Mouse (Mus musculus): ENCODE data around the gene Mrnip. TPM values are rescaled to one million over a fixed set of nuclear protein-coding genes. Genes with fewer than 3 reads are reported as not detected.

Gene Mrnip
- total RNA-seq, 2 experiments from 2014 or later, result 7.4 to 10.9 TPM

DNA sequence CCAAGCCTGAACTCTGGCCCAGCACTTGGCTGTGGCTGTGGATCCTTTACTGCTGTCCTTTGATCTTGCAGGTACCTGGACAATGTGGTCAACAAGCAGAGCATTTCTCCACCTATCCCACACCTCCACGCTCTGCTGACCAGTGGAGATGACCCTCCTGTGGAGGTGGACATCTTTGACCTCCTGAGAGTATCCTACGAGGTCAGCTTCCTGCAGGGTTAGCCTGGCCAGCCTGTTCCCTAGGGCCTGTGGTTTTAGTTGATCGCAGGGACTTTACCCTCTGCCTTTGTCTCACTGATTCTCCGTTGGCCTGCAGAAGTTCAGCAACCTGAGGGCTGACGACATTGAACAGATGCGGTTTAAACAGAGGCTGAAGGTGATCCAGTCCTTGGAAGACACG, 15.9 kb upstream of the Mrnip start:
- no peak for DNase-seq

DNA sequence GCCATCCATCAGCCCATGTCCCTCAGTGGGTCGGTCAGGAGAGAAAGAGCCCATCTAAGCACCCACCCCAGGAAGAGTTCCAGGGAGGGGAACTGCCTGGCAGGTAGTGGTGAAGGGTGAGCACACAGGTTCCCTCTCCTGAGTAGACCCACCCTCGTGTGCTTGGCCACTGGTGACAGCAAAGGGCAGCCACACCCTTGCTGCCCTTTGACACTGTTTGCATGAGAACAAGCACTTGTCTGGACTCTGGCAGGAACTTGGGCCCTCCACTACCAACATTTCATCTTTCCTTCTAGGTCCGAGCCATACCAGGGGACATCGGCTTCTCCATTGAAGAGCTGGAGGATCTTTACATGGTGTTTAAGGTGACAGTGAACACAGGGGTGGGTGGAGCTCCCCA, 14.9 kb upstream of the Mrnip start:
- DNase-seq, result no peak

DNA sequence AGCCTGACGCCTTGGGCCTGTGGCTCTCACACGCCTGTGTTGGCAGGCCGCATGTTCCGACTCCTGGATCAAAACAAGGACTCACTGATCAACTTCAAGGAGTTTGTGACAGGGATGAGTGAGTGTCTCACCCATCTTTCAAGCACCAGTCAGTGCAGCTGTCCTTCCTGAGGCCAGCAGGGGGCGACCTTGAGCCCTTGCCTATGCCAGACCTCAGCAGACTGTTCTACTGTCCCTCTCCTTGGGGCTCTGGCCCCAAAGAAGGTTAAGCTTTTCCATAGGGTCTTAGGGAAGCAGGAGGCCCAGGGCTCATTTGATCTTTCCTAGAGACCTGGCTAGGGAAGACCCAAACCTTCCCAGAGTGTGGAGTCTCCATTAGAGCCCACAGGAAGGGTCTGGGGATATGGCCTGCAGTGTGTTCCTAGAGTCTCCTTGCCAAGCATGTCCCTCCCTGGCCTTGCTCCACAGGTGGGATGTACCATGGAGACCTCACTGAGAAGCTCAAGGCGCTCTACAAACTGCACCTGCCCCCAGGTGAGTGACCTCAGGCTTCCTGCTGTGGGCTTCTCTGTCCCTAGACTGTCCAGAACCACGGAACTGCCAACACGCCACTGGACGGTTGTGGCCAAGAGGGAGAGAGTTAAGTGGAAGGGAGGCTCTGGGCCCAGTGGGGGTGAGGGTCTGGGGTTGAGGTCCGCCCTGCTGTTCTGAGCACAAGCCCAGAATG, 12.5 kb upstream of the Mrnip start:
- peak; percentile 74 to 85 for DNase-seq

DNA sequence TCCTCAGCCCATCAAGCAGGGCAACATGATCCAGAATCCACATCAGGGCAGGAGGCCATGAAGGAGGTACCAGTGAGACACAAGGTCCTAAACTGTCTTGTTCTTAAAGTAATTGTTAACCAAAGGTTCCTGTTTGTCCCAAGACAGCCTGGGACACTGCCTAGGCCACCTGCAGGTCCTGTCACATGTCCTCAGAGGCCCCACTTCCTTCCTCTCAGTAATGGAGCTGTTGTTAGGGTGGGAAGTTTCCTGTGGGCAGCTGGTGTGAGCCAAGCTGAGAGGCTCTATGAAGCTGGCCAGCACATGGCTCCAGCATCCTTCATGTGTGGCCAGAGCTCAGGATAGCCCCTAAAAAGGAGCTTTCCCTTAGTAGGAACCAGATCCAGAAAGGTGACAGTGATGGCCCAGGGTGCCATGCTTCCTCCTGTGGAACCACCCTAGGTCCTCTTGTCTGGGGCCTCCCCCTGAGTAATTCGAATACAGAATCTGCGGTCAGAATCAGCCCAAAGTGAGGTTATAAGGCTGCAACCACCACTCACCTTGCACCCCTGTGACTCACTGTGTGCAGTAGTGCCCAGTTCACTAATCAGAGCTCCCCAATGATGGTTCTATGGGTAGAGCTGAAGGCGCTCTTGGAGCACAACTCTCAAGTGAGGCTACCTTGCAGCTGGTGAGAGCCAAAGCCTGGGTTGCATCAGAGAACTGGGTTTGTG, 11.8 kb upstream of the Mrnip start:
- no peak for DNase-seq

DNA sequence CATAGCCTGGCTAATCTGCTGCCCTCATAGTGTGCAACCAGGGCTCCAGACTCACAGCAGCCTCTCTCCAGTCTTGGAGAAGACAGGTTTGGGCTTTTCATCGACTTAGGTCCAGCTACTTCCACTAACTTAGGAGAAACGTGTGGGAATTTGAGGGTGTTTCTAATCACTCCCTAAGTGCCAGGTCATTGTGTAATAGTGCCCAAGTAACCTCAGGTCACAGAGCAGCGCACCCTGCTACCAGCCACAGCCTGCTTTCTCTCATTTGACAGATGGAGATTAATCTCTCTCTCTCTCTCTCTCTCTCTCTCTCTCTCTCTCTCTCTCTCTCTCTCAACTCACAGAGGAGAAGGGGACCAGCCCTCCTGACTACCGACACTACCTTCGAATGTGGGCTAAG, 5.9 kb upstream of the Mrnip start:
- DNase-seq, result no peak

DNA sequence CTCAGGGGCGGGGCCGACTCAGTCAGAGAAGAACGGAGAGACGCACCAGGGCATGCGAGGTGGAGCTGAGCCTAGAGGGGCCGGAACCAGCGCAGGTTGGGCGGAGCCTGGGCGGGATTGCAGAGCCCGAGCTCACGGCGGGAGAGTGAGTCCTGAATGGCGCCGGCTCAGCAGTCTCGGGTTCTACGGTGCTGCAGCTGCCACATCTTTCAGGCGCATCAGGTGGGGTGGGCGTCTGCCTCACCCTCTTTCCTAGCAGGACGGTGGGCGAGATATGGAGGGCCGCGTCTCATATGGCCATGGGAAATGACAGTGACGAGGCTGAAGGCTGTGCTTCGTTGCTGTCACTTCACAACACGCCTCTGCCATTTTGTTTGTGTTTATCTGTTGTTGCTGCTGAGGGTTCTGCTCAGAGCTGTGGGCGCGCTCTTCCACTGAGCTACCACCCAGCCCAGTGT, 515 bp downstream of the Mrnip start:
- DNase-seq, result peak; percentile 99 to 100

DNA sequence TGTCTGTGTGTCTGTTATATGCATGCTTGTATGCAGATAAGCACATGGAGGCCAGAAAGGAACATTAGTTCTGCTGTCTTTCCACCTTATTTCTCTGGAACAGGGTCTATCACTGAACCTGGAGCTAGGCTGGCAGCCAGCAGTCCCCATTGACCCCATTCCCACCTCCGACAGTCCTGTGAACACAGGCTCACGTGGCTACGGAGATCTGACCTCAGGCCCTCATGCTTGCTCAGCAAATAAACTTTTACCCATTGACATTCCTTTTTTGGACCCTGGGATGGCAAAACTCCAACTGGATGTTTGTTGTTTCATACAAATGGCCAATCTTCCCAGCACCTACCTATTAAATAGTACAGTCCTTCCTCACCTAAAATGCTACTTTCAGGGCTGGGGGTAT, 2.1 kb downstream of the Mrnip start:
- no peak for DNase-seq

DNA sequence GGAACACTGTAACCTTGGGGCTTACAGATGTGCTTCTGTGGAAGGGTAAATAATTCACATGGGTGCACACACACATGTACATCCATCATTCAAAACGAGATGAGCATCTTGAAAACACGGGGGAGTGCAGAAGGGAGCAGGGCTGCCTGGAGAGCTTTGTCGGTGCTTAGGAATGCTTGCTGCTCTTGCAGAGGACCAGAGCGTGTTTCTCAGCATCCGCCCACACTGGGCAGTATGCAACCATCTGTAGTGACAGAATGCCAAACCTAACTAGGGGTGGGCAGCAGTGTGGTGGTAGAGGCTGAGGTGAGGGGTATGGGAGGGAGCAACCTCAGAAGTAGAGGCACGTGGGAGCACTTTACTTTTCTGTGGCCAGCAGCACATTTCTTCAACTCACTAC, 2.9 kb downstream of the Mrnip start:
- no peak for DNase-seq

DNA sequence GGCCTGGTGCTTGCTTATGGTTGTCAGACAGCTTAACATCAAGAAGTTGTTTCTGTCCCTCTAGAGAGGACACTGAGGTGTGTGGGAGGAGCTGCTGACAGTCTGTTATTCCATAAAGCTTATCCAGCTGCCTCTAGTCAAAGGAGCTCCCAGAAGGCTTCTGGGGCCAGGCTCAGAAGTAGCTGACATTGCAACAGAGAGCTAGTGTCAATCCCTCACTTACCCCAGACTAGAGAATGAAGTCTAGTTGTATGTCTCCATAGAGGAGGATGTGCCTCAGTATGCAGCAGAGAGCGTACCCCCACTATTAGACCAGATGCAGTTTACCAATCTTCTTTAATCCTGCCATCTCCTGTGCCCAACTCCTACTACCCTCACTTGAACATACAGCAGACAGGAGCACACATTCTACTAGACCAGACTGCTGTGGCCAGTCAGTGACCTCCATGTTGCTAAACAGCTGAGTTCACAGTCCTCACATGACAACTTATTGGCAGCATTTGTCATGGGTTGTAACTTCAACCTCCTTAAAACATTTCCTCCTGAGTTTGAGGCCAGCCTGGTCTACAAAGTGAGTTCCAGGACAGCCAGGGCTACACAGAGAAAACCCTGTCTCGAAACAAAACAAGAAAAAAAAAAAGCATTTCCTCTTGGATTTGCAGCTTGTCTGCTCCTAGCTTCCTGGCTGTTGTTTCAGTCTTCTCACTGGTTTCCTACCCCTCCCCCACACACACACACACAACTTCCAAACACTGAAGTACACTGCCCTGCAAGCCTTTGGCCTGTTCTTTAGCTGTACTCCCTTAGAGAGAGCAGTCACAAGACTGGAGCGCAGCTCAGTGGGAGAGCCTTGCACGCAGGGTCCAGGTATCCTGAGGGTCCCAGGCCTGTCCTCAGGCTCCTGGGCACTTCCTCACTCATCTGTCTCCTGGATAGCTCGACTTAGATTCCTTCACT, 4.6 kb downstream of the Mrnip start:
- DNase-seq, result no peak

DNA sequence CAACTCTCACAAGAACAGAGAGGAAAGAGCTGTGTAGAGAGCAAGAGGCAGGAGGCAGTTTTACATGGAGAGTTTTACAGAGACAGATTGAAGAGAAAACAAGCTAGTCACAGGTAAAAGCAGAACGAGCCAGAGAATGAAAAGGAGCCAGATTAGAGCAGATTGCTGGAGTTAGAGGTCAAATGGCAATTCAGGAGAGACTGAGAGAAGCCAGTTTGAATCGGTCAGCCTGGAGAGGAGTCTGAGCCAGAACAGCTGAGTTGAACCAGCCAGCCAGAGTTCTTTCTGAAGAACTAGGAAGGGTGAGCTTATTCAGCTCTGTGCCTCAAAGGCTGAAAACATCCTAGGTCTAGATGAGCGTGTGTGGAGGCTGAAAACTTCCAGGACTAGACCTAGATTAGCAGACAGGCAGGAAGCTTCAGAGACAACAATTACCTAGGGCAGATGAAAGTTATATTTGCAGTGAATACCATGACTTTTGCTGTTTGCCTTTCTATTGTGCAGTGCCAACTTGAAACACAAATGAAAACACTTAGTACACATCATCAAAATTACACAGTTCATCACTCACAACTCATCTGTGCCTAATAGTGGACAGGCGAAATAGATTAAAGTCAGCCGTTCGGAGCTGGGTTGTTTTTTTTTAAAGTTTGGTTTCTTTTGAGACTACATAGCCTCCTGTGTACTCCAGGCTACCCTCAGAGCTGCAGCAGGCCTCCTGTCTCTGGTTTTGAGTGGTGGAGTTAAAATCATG, 6.4 kb downstream of the Mrnip start:
- DNase-seq, result no peak

DNA sequence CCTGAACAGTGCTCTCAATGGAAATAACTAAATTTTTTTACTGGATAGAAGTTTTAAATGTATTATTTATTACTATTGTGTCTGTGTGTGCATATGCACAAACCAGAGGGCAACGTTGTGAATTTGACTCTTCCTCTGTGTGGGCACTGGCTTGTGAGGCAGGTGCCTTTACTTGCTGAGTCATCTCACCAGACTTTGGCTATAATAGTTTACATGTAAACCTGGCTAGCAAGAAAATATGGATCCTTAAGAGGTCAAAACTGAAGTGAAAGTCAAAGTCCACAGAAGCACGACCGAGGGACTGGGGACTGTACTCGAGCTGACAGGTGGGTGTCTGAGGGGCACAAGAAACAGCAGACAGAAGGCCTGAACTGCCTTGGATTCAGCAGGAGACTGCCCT, 8.5 kb downstream of the Mrnip start:
- no peak for DNase-seq

DNA sequence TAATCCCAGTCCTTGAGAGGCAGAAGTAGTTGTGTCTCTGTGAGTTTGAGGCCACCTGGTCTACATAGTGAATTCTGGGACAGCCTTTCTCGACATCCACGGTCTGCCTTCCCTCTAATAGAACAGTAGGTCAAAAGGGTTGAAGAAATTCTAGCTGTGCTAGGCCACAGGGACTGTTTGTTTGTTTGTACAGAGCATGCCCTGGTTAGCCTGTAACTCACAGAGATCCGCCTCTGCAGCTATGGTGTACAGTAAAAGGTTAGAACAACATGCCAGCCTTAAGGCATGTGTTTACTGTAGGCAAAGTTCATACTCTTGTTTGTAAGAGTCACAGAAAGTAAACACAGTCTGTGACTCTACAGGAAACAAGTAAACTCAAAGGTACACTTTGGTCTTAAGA, 10.5 kb downstream of the Mrnip start:
- no peak for DNase-seq

DNA sequence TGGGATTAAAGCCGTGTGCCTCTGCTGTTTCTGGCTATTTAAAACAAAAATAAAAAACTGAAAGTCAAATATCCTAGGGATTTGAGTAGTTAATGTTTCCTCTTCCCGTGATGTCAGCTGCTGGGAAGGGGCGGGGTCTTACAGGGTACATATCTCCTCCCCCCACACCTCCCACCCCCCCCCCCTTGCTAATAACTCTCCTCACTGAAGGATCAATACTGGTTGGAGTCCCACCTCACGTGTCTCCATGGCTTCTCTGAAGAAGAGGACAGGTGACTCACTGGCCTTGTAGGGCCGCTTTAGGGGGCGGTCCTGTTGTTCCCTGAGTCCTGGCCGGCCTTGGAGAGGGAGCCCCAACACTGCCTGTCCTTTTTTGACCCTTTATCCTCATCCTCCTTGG, 14.4 kb downstream of the Mrnip start:
- peak in 1 of 2 experiments; percentile 62 for DNase-seq

DNA sequence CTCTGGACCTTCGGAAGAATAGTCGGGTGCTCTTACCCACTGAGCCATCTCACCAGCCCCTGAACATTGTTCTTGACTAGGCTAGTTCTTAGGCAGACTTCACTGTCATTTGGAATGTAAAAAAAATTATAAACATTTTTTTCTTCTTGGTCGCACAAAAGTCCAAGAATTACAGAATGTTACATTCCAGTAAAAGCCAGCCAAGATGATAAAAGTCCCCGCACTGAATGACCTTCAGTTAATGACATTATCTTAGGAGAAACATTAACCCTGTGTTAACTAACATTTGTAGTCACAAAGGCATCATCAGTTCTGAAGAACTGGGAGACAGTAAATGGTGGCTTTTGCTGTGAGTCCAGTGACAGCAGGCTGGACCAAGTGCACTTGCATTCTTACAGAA, 16.1 kb downstream of the Mrnip start:
- no peak for DNase-seq

DNA sequence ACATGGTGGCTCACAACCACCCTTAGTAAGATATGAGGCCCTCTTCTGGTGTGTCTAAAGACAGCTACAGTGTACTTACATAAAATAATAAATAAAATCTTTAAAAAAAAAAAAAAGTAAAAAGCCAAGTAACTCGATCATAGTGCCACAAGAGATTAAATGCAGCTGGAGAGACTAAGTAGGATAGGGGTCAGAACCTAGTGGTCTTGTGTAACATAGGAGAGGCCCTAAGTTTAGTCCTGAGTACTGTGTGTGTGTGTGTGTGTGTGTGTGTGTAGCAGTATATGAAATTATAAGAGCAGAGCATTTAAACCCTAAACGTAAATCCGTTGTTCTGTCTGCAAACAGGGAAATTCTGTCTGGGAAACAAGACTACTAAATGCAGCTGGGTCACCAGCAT, 18.0 kb downstream of the Mrnip start:
- DNase-seq, result no peak

DNA sequence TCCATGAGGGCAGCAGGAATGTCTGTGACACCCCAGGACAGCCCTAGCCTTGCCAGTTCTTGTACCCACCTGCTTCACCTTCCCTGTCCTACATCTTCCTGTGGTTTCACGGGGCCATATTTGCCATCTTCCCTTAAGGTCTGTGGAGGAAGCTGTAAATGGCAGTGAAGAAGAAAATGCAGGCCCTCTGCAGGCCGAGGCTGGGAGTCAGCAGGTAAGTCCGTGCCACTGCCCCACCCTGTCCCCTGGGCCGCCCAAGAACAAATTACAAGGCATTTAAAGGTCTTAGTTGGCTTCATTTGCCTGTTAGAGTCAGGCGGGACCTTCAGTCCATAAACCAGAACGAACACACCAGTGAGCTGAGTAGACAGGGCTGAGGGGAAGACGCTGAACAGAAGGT, 19.8 kb downstream of the Mrnip start:
- no peak for DNase-seq

DNA sequence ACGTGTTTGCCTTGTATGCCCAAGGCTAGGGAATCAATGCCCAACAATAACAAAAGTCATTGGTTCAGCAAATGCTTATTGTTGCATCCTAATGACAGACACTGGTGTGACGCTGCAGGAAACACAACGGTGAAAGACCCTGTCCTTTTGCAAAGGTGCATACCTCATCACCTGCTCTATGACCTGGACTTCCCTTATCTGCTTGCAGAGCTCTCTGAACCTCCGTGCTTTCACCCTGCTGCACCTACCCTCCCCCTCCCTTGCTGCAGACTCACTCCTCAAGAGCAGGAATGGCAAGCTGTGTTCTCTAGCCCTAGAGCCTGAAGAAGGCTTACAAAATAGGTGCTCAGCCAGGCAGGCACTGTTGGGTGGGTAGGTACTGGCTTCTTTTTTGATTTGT, 20.5 kb downstream of the Mrnip start:
- no peak for DNase-seq

DNA sequence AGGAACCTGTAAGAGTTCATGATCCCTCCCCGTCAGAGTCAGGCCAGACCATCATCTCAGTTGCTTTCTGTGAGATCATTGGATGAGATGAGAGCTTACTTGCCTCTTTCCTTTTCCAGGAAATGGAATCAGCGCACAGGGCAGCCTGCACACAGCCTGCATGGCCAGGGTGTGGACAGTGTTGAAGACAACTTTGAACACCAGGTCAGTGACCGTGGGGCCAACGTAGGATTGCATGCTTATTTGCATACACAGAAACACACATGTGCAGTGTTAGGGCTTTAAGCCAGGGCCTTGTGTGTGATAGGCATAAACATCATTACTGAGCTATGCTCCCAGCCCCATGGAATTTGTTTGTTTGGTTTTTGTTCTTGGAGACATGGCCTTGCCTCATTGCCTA, 23.3 kb downstream of the Mrnip start:
- DNase-seq, result no peak

DNA sequence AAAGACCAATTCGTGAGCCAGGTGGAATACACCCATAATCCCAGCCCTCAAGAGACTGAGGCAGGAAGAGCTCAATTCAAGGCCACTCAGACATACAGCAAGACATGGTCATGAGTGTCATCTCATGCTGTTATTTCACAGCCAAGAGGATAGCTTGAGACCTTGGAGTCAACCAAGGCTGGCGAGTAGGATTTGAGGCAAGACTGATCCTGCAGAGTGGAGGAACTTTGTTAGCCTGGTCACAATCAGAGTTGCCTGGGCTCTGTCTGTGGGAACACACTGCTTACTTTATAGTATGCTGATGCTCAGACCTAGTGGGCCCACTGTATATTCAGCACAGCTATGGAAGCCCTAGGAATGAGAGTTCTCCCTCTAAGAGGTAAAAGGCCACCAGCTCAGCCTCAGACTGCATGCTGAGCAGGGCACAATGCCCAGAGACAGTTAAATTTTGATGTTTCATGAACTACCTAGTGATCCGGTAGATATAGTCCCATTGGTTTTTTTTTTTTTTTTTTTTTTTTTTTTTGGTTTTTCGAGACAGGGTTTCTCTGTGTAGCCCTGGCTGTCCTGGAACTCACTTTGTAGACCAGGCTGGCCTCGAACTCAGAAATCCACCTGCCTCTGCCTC, 24.1 kb downstream of the Mrnip start:
- DNase-seq, result no peak

DNA sequence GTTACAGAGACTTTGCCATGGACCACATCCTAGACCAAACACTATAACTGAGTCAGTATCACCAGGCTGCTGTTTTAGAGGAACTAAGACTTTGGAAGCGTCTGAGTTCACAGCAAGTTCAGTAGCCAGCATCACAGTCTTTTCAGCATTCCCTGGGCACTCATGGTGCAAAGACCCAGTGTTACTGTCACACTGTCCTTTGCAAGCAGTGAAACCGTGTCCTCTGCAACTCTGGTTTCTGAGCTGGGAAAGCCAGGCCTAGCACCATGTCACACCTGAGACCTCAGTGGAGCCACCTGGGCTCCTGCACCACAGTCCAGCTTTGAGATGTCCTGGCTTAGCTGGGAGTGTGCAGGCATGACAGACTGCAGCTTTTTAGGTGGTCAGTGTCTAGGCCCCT, 24.7 kb downstream of the Mrnip start:
- no peak for DNase-seq

DNA sequence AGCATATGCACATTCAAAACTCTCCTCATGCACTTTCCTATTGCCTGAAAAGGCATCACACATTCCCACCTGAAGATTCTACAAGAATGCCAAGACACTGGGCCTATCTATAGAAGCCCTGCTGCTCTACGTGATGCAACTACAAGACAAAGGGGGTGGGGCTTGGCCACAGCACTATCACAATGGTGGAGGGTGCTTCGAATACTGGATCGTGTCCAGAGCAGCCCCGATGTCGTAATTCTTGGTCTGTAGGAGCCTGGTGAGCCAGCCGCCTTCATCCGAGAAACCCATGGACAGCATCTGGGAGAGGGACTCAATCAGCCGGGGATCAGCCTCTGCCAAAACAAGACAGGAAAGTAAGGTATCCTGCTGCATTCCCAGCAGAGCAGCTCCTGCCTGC, 26.4 kb downstream of the Mrnip start:
- DNase-seq, result no peak

DNA sequence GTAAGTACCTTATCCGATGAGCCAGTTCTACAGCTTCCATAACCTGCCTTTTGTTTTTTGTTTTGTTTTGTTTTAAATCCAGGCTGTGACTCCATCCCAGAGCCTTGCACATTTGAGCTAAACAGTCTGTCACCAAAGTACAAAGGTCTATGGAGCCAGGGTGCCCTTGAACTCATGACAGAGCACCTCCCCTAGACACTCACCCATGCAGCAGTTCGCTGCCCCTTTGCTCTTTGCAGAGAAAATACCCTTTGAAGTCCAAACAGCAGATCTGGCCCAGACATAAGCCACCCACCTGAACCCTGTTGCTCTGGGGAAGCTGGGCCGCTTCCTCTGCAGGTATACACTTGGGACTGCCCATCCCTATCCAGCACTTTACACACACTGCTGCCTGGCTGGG, 27.3 kb downstream of the Mrnip start:
- no peak for DNase-seq

All from adrenal gland, postnatal 36 days (tissue).